In the genomic region with DNA sequence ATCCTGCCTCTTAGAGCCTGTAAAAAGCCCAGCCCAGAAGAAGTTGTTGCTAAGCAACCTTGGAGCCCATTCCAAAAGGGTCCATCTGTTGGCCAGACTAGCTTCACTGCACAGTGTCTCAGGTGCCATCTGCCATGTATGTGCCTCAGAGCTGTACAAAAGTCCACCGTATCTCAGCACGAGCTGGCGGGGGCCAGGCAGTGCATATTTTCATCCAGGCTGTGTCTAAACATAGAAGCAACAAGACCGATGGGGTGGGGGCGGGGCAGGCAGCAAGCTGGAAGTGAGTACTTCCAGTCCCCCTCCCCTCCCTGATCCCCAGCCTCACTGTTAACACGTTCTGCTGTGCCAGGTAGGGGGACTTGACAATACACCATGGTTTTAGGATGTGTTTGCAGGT, we compare ENCODE assay signal across 8 mouse cellular contexts.
DNase-seq lines count a peak whose midpoint lies in the region; ATAC-seq lines count a peak whose summit lies in the region.

No protein-coding gene starts in this region.

- peaks cover 4% of the 10 kb centered on the region; the same call in 1 of the 2 replicates for H3K4me1 ChIP-seq in forebrain, embryonic 11.5 days (replicated peaks; ENCODE audit: control insufficient read depth, insufficient read depth, low read length)
- peaks cover 19% of the 10 kb centered on the region for H3K4me1 ChIP-seq in forebrain, embryonic 10.5 days
- peaks cover 67% of the 10 kb centered on the region for H3K4me1 ChIP-seq in heart, embryonic 10.5 days

- no peaks in the 10 kb centered on the region for H3K36me3 ChIP-seq in forebrain, embryonic 11.5 days (ENCODE audit: control insufficient read depth, insufficient read depth, low read length)
- H3K36me3 ChIP-seq in forebrain, embryonic 10.5 days (replicated peaks) = no peaks in the 10 kb centered on the region
- no peaks in the 10 kb centered on the region for H3K36me3 ChIP-seq in heart, embryonic 10.5 days

- WGBS in forebrain, embryonic 11.5 days = 54% methylated on average over 6 of the region's 6 CpGs
- WGBS in forebrain, embryonic 10.5 days = 62% methylated on average over 6 of the region's 6 CpGs
- WGBS in heart, embryonic 10.5 days = 34% methylated on average over 6 of the region's 6 CpGs

- no peak overlapping the region for H3K4me3 ChIP-seq in forebrain, embryonic 11.5 days (ENCODE audit: low read depth, low read length)
- H3K4me3 ChIP-seq in forebrain, embryonic 10.5 days = no peak overlapping the region
- H3K4me3 ChIP-seq in heart, embryonic 10.5 days = peak overlapping the region; percentile 6; the same call in 1 of the 2 replicates

- no peak for DNase-seq in forebrain, embryonic 11.5 days (ENCODE audit: low spot score)
- DNase-seq in forebrain, embryonic 10.5 days (ENCODE audit: extremely low spot score, low spot score) = no peak
- DNase-seq in cerebellum, postnatal 36 days = peak; percentile 98
- peak; percentile 87 for DNase-seq in heart, embryonic 10.5 days (ENCODE audit: low spot score)
- peak; percentile 47 for DNase-seq in kidney, adult 9 months
- peak; percentile 65 for DNase-seq in lung, postnatal 10 days
- peak; percentile 60 to 78 for DNase-seq in right cerebral cortex, postnatal 36 days (ENCODE audit: low spot score in 2 of 2)
- no peak for DNase-seq in spleen, adult 12 weeks (ENCODE audit: low spot score)

- H3K4me2 ChIP-seq in forebrain, embryonic 11.5 days (ENCODE audit: low read depth, low read length, severe bottlenecking) = no peak overlapping the region

- H3K27me3 ChIP-seq in forebrain, embryonic 11.5 days (ENCODE audit: control insufficient read depth, insufficient read depth, low read length) = no peaks in the 10 kb centered on the region
- H3K27me3 ChIP-seq in forebrain, embryonic 10.5 days (ENCODE audit: poor library complexity, severe bottlenecking) = no peaks in the 10 kb centered on the region; the same call in 1 of the 2 replicates
- no peaks in the 10 kb centered on the region for H3K27me3 ChIP-seq in heart, embryonic 10.5 days (ENCODE audit: insufficient read depth, poor library complexity, severe bottlenecking)

- H3K9me3 ChIP-seq in forebrain, embryonic 11.5 days (ENCODE audit: control insufficient read depth, low read length) = no peaks in the 10 kb centered on the region
- no peaks in the 10 kb centered on the region for H3K9me3 ChIP-seq in forebrain, embryonic 10.5 days
- H3K9me3 ChIP-seq in heart, embryonic 10.5 days = no peaks in the 10 kb centered on the region

- 0 out of 2 replicates have a peak, but pooled peaks have one; percentile 42 for ATAC-seq in forebrain, embryonic 11.5 days (replicated peaks; ENCODE audit: low FRiP score)

- H3K27ac ChIP-seq in forebrain, embryonic 11.5 days (ENCODE audit: low read depth, low read length) = no peak overlapping the region
- H3K27ac ChIP-seq in forebrain, embryonic 10.5 days = no peak overlapping the region
- peak overlapping the region; percentile 86 for H3K27ac ChIP-seq in heart, embryonic 10.5 days

- no peak overlapping the region for H3K9ac ChIP-seq in forebrain, embryonic 11.5 days (ENCODE audit: low read length)

Comparison
In these comparisons a context has a peak if more than half of its experiments do, and no peak if none do; other contexts are left out.
1. DNase-seq: peak in cerebellum, postnatal 36 days (2 of 2), heart, embryonic 10.5 days (single experiment), kidney, adult 9 months (single experiment), lung, postnatal 10 days (single experiment) and right cerebral cortex, postnatal 36 days (2 of 2); none in forebrain, embryonic 11.5 days (single experiment), forebrain, embryonic 10.5 days (single experiment) and spleen, adult 12 weeks (single experiment).